Mouse (Mus musculus) liver, embryonic 14.5 days (tissue): ENCODE results near the gene Gm20918. TPM values are rescaled to one million over a fixed set of nuclear protein-coding genes. Genes with fewer than 3 reads are reported as not detected.
"Not testable (repeated sequence)": the region's sequence is repeated elsewhere in the genome, so short reads cannot be mapped to it uniquely, and the experiment has no call there.

Source experiments
- ATAC-seq: fragments of 200-750 bp; cut with Nextera tagmentation; 2 replicates; pipeline ENCODE4 v1.8.0; 2017; ENCODE audit warnings: moderate number of reproducible peaks, mild to moderate bottlenecking, moderate library complexity; ENCODE audit not compliant: insufficient read depth
- DNase-seq, 3 experiments: peaks; one replicate each; pipeline ENCODE4 v3.0.0-alpha.2; 2012 to 2013; ENCODE audit warnings: low read depth in 3 of 3, low spot score in 3 of 3
- H3K27ac ChIP-seq: fragments of 300-500 bp; sonication (generic); 2 replicates; pipeline ENCODE4 v1.5.1; 2014; ENCODE audit warnings: moderate library complexity, mild to moderate bottlenecking, control low read depth, inconsistent platforms
- H3K27me3 ChIP-seq: fragments of 300-500 bp; sonication (generic); 2 replicates; pipeline ENCODE4 v1.6.1; 2014; ENCODE audit warnings: mild to moderate bottlenecking, low read length, moderate library complexity; ENCODE audit not compliant: control insufficient read depth, insufficient read depth
- H3K36me3 ChIP-seq: fragments of 300-500 bp; sonication (generic); replicated peaks from 2 replicates; pipeline ENCODE4 v1.6.1; 2014; ENCODE audit warnings: low read depth; ENCODE audit not compliant: control insufficient read depth, insufficient read depth
- H3K4me1 ChIP-seq, 2 experiments: fragments of 200-500 bp in 1 of 2; fragments of 300-500 bp in 1 of 2; sonication (generic) in 1 of 2; replicated peaks; 2 replicates each; pipeline ENCODE4 v1.6.1; 2012 to 2014; ENCODE audit warnings: antibody characterized with exemption in 1 of 2, inconsistent platforms in 1 of 2, low read length in 1 of 2; ENCODE audit not compliant: control insufficient read depth in 2 of 2, insufficient read depth in 2 of 2
- H3K4me2 ChIP-seq: fragments of 300-500 bp; sonication (generic); 2 replicates; pipeline ENCODE4 v1.6.1; 2014; ENCODE audit warnings: low read depth, mild to moderate bottlenecking, control low read depth, moderate library complexity
- H3K4me3 ChIP-seq, 2 experiments: fragments of 200-500 bp in 1 of 2; fragments of 300-500 bp in 1 of 2; sonication (generic) in 1 of 2; 2 replicates each; pipeline ENCODE4 v1.5.1; 2012 to 2014; ENCODE audit warnings: low read depth in 2 of 2, low read length in 2 of 2, mild to moderate bottlenecking in 2 of 2, control low read depth in 1 of 2, inconsistent platforms in 1 of 2, moderate library complexity in 1 of 2; ENCODE audit not compliant: insufficient read depth in 1 of 2
- H3K9ac ChIP-seq: fragments of 300-500 bp; sonication (generic); replicated peaks from 2 replicates; pipeline ENCODE4 v1.6.1; 2014; ENCODE audit warnings: mild to moderate bottlenecking, control low read depth, moderate library complexity
- H3K9me3 ChIP-seq: fragments of 300-500 bp; sonication (generic); 2 replicates; pipeline ENCODE4 v1.6.1; 2016; ENCODE audit warnings: low read length, mixed read lengths; ENCODE audit not compliant: control insufficient read depth
- polyA plus RNA-seq, 2 experiments: library from polyadenylated mRNA; depleted of rRNA in 1 of 2; stranded (reverse) in 1 of 2; unstranded in 1 of 2; fragments of >200 nt; fragmentation: Nextera tagmentation in 1 of 2; extraction: Ambion mirVana in 1 of 2; gene quantifications; 2 replicates each; pipeline versions ENCODE4 v1.2.1 to v1.2.3; 2012 to 2014

Gm20918 gene
- polyA plus RNA-seq (2012; rRNA removed) (not detected in 2 replicates), polyA plus RNA-seq (2014; fragmentation: Nextera tagmentation; extraction: Ambion mirVana) (not detected in 2 replicates)

DNA sequence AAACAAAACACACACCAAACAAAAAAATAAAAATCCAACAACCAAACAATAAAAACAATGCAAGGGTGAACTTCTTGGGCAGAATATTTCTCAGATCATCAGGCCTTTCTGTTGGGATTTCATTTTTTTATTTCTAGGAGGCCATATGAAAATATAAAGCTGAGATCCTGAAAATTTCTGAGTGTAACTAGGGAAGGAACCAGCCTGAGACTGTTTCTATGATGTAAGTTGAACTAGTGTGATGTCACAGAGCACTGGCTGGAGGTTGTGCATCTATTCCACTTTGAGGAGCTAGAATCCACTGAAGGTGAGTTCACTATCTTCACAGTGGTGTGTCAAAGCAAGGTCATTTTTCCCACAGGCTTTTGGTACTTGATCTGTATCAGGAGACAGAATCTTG lies at the start of gene Gm20918:
TSS of gene Gm20918 (plus strand) at position 301 of the 400 bp plus-strand sequence.
- not testable (repeated sequence) for H3K9me3 ChIP-seq, H3K4me3 ChIP-seq, H3K27ac ChIP-seq, H3K36me3 ChIP-seq, H3K27me3 ChIP-seq, H3K4me2 ChIP-seq, H3K9ac ChIP-seq, H3K4me1 ChIP-seq, ATAC-seq, DNase-seq

Other genes with a start within 250 kb of the Gm20918 start
- gene Gm21820, start 205.5 kb downstream of the Gm20918 start, polyA plus RNA-seq (2012; rRNA removed) = not detected in 2 replicates
- gene Gm21820, start 205.5 kb downstream of the Gm20918 start, polyA plus RNA-seq (2014; fragmentation: Nextera tagmentation; extraction: Ambion mirVana) = not detected in 2 replicates